Mouse (Mus musculus): Measurements from ENCODE around the gene Palb2. TPM values are rescaled to one million over a fixed set of nuclear protein-coding genes. Genes with fewer than 3 reads are reported as not detected.
A peak's percentile ranks its signal among the peaks of the same experiment; 100 is the strongest.

Gene Palb2
- polyA plus RNA-seq, 1 experiment from 2014 or later, result 16.2 TPM

GRCm38 (mm10) chr7:122098009-122098408, 34.8 kb downstream of the Palb2 start:
- ATAC-seq (ENCODE audit: insufficient number of reproducible peaks, insufficient read depth, low FRiP score, low TSS enrichment, low read depth), result no peak
- Histone ChIP-seq H3K4me1 (peaks cover 13% of the 10 kb centered on the region), H3K9ac (no peak overlapping the region), H3K27me3 (no peaks in the 10 kb centered on the region), H3K36me3 (peaks cover 51% of the 10 kb centered on the region), H3K4me3 (no peak overlapping the region), H3K9me3 (no peaks in the 10 kb centered on the region), H3K27ac (no peak overlapping the region), H3K4me2 (no peak overlapping the region)
- WGBS, result 94% methylated on average over 3 of the region's 3 CpGs

- Histone ChIP-seq H3K4me3 (no peak overlapping the region), H3K27ac (no peak overlapping the region), H3K9ac (no peak overlapping the region), H3K4me1 (peaks cover under 1% of the 10 kb centered on the region), H3K36me3 (peaks cover 82% of the 10 kb centered on the region), H3K9me3 (no peaks in the 10 kb centered on the region), H3K4me2 (no peak overlapping the region), H3K27me3 (no peaks in the 10 kb centered on the region)
- WGBS, result 95% methylated on average over 2 of the region's 2 CpGs
- ATAC-seq (ENCODE audit: insufficient number of reproducible peaks, insufficient read depth, low FRiP score, low TSS enrichment, low read depth), result no peak
Measured at GRCm38 (mm10) chr7:122094564-122095330, 38.0 kb downstream of the Palb2 start.

- 91% methylated on average over 11 of the region's 11 CpGs for WGBS
Measured at GRCm38 (mm10) chr7:122087195-122087982, 45.4 kb downstream of the Palb2 start.

GRCm38 (mm10) chr7:122081071-122081470, 51.7 kb downstream of the Palb2 start:
- Histone ChIP-seq H3K36me3 (peaks cover 84% of the 10 kb centered on the region), H3K9me3 (no peaks in the 10 kb centered on the region), H3K27me3 (no peaks in the 10 kb centered on the region), H3K4me3 (no peak overlapping the region), H3K4me2 (no peak overlapping the region), H3K9ac (no peak overlapping the region), H3K27ac (no peak overlapping the region), H3K4me1 (no peaks in the 10 kb centered on the region)
- WGBS, result 98% methylated on average over 1 of the region's 1 CpGs
- ATAC-seq (ENCODE audit: insufficient number of reproducible peaks, insufficient read depth, low FRiP score, low TSS enrichment, low read depth), result no peak

More at GRCm38 (mm10) chr7:122087195-122087982, 45.4 kb downstream of the Palb2 start:
- H3K4me3 ChIP-seq, result no peak overlapping the region
- H3K4me1 ChIP-seq, result no peaks in the 10 kb centered on the region
- H3K36me3 ChIP-seq, result peaks cover 87% of the 10 kb centered on the region
- H3K27me3 ChIP-seq, result no peaks in the 10 kb centered on the region
- H3K27ac ChIP-seq, result no peak overlapping the region
- H3K9me3 ChIP-seq, result no peaks in the 10 kb centered on the region
- ATAC-seq (ENCODE audit: insufficient number of reproducible peaks, insufficient read depth, low FRiP score, low TSS enrichment, low read depth), result no peak
- no peak overlapping the region for H3K4me2 ChIP-seq
- no peak overlapping the region for H3K9ac ChIP-seq

GRCm38 (mm10) chr7:122079798-122080554, 52.8 kb downstream of the Palb2 start:
- no peak overlapping the region for H3K4me2 ChIP-seq
- peaks cover 86% of the 10 kb centered on the region for H3K36me3 ChIP-seq
- H3K27me3 ChIP-seq, result no peaks in the 10 kb centered on the region
- no peak overlapping the region for H3K9ac ChIP-seq
- H3K27ac ChIP-seq, result no peak overlapping the region
- H3K4me3 ChIP-seq, result no peak overlapping the region
- no peak for ATAC-seq (ENCODE audit: insufficient number of reproducible peaks, insufficient read depth, low FRiP score, low TSS enrichment, low read depth)
- no peaks in the 10 kb centered on the region for H3K4me1 ChIP-seq
- H3K9me3 ChIP-seq, result no peaks in the 10 kb centered on the region
- WGBS, result 92% methylated on average over 8 of the region's 8 CpGs

GRCm38 (mm10) chr7:122074374-122074773, 58.4 kb downstream of the Palb2 start:
- Histone ChIP-seq H3K36me3 (peaks cover 89% of the 10 kb centered on the region), H3K27ac (no peak overlapping the region), H3K4me2 (no peak overlapping the region), H3K27me3 (no peaks in the 10 kb centered on the region), H3K9ac (no peak overlapping the region), H3K9me3 (no peaks in the 10 kb centered on the region), H3K4me3 (no peak overlapping the region), H3K4me1 (peaks cover 9% of the 10 kb centered on the region)
- ATAC-seq (ENCODE audit: insufficient number of reproducible peaks, insufficient read depth, low FRiP score, low TSS enrichment, low read depth), result no peak
- 79% methylated on average over 3 of the region's 3 CpGs for WGBS

- Histone ChIP-seq H3K4me1 (peaks cover 31% of the 10 kb centered on the region), H3K9ac (peak overlapping the region; percentile 99), H3K4me2 (peak overlapping the region; percentile 80), H3K4me3 (peak overlapping the region; percentile 100), H3K9me3 (no peaks in the 10 kb centered on the region), H3K36me3 (peaks cover 37% of the 10 kb centered on the region), H3K27me3 (no peaks in the 10 kb centered on the region), H3K27ac (peak overlapping the region; percentile 93)
- WGBS, result under 1% methylated on average over 57 of the region's 58 CpGs
- peak; percentile 12 for ATAC-seq (ENCODE audit: insufficient number of reproducible peaks, insufficient read depth, low FRiP score, low TSS enrichment, low read depth)
Measured at GRCm38 (mm10) chr7:122067517-122068381, 65.0 kb downstream of the Palb2 start.

GRCm38 (mm10) chr7:122066945-122067516, 65.8 kb downstream of the Palb2 start, which contains the start of the genes Ubfd1 and Ears2:
TSS of gene Ubfd1 (plus strand) at chr7:122067175.
TSS of gene Ears2 (minus strand) at chr7:122067263.
- under 1% methylated on average over 60 of the region's 60 CpGs for WGBS
- H3K9me3 ChIP-seq, result no peaks in the 10 kb centered on the region
- no peaks in the 10 kb centered on the region for H3K27me3 ChIP-seq
- peak within 1 kb of the TSS; percentile 99 for H3K9ac ChIP-seq
- peaks cover 31% of the 10 kb centered on the region for H3K4me1 ChIP-seq
- H3K4me3 ChIP-seq, result peak within 1 kb of the TSS; percentile 100
- H3K27ac ChIP-seq, result peak within 1 kb of the TSS; percentile 93
- peak within 1 kb of the TSS; percentile 80 for H3K4me2 ChIP-seq
- peaks cover 37% of the 10 kb centered on the region for H3K36me3 ChIP-seq
- ATAC-seq (ENCODE audit: insufficient number of reproducible peaks, insufficient read depth, low FRiP score, low TSS enrichment, low read depth), result peak; percentile 99

- 18% methylated on average over 31 of the region's 31 CpGs for WGBS
- H3K9ac ChIP-seq, result peak overlapping the region; percentile 99
- no peaks in the 10 kb centered on the region for H3K27me3 ChIP-seq
- peak overlapping the region; percentile 80 for H3K4me2 ChIP-seq
- no peaks in the 10 kb centered on the region for H3K9me3 ChIP-seq
- peaks cover 36% of the 10 kb centered on the region for H3K36me3 ChIP-seq
- H3K27ac ChIP-seq, result peak overlapping the region; percentile 93
- H3K4me1 ChIP-seq, result peaks cover 31% of the 10 kb centered on the region
- ATAC-seq (ENCODE audit: insufficient number of reproducible peaks, insufficient read depth, low FRiP score, low TSS enrichment, low read depth), result no peak; the same call in 1 of the 2 replicates
- H3K4me3 ChIP-seq, result peak overlapping the region; percentile 100
Measured at GRCm38 (mm10) chr7:122066102-122066944, 66.5 kb downstream of the Palb2 start.

- H3K4me1 ChIP-seq, result peaks cover 31% of the 10 kb centered on the region
- no peaks in the 10 kb centered on the region for H3K9me3 ChIP-seq
- H3K4me2 ChIP-seq, result peak overlapping the region; percentile 80
- peaks cover 31% of the 10 kb centered on the region for H3K36me3 ChIP-seq
- 69% methylated on average over 1 of the region's 1 CpGs for WGBS
- no peak overlapping the region for H3K27ac ChIP-seq
- 0 out of 2 replicates have a peak overlapping the region, but pooled peaks have one; percentile 99 for H3K9ac ChIP-seq
- no peaks in the 10 kb centered on the region for H3K27me3 ChIP-seq
- peak overlapping the region; percentile 100; the same call in 1 of the 2 replicates for H3K4me3 ChIP-seq
- ATAC-seq (ENCODE audit: insufficient number of reproducible peaks, insufficient read depth, low FRiP score, low TSS enrichment, low read depth), result no peak
Measured at GRCm38 (mm10) chr7:122065656-122066055, 67.1 kb downstream of the Palb2 start.

All from embryonic facial prominence, embryonic 13.5 days (tissue).